In genomic region chr4:114599121-114599520, GRCm38 (mm10) we compare ENCODE assay signal across 8 mouse cellular contexts.
DNase-seq lines count a peak whose midpoint lies in the region; ATAC-seq and TF ChIP-seq lines count a peak whose summit lies in the region.

No protein-coding gene starts in this region.

- no peak overlapping the region for H3K4me3 ChIP-seq in kidney, adult 2 months (ENCODE audit: insufficient read depth, low read depth, low read length)

- H3K4me1 ChIP-seq in kidney, adult 2 months (ENCODE audit: control insufficient read depth, insufficient read depth, low read length) = no peaks in the 10 kb centered on the region

- TF ChIP-seq POLR2A in kidney, adult 2 months (IDR thresholded peaks at IDR 0.05; ENCODE audit: low read depth, low read length) = no peak

- DNase-seq in kidney, adult 2 months = peak; percentile 33
- no peak for DNase-seq in kidney, adult 11 months
- peak; percentile 16 for DNase-seq in R1 (ENCODE audit: low read depth, low spot score)
- DNase-seq in embryo, embryonic 10.5 days (ENCODE audit: low spot score) = peak; percentile 56
- no peak for DNase-seq in cerebellum, adult 18-20 months
- no peak for DNase-seq in frontal cortex, postnatal 14 days (ENCODE audit: low spot score in 2 of 2)

- no peak overlapping the region for H3K27ac ChIP-seq in kidney, adult 2 months (ENCODE audit: insufficient read depth, low read depth, low read length)

- peak; percentile 43; the same call in 1 of the 2 replicates for ATAC-seq in megakaryocyte-erythroid progenitor cell, adult 5-6 weeks (replicated peaks; ENCODE audit: low FRiP score, low TSS enrichment, poor library complexity, severe bottlenecking)
- ATAC-seq in cerebellum, adult (ENCODE audit: insufficient number of reproducible peaks, low FRiP score, low TSS enrichment) = no peak

- TF ChIP-seq CTCF in kidney, adult 2 months (conservative IDR thresholded peaks at IDR 0.05; ENCODE audit: insufficient read depth, insufficient read length, low read depth, low read length) = no peak; the same call in 1 of the 2 replicates

- no peaks in the 10 kb centered on the region for H3K27me3 ChIP-seq in kidney, adult 2 months (replicated peaks; ENCODE audit: control insufficient read depth, insufficient read depth, low read length)

- no peaks in the 10 kb centered on the region for H3K36me3 ChIP-seq in kidney, adult 2 months (ENCODE audit: control insufficient read depth, insufficient read depth, low read length)

Comparison
In these comparisons a context has a peak if more than half of its experiments do, and no peak if none do; other contexts are left out.
1. DNase-seq: peak in kidney, adult 2 months (single experiment), R1 (single experiment) and embryo, embryonic 10.5 days (single experiment); none in kidney, adult 11 months (single experiment), cerebellum, adult 18-20 months (0 of 2) and frontal cortex, postnatal 14 days (0 of 2).